Mouse (Mus musculus) kidney, postnatal 4 days (tissue): ENCODE measurements around the gene Mtcl1.

Source experiments
- DNase-seq, 2 experiments: peaks; one replicate each; pipeline ENCODE4 v3.0.0; 2021; ENCODE audit warnings: mixed read lengths in 2 of 2

The Mtcl1 gene

DNA sequence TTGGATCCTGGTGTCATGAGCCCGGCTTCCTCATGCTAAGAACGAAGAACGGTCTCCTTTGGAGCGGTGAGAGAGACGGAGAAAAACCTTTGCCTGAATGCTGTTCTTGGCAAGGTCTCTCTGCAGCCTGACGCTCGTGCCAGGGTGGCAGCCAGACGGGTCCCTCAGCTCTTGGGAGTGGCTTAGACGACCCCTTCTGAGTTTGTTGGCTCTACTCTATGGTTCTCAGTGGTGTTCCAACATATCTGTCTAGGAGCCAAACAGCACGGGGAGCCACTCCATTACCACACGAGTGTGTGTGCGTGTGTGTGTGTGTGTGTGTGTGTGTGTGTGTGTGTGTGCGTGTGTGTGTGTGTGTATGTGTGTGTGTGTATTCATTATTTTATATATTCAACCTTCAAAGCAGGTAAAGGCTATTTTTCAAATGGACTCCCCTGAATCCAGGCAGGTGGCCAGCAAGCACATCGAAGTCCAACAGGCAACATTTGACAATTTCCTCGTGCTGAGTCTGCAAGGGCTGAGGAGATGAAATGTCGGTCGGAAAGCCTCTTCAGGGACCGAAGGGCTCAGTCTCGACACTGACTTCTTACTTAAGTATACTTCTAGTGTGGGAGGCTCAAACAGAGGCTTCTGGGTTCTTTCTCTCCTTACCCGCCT is 128.7 kb downstream of the Mtcl1 start:
- DNase-seq = no peak

DNA sequence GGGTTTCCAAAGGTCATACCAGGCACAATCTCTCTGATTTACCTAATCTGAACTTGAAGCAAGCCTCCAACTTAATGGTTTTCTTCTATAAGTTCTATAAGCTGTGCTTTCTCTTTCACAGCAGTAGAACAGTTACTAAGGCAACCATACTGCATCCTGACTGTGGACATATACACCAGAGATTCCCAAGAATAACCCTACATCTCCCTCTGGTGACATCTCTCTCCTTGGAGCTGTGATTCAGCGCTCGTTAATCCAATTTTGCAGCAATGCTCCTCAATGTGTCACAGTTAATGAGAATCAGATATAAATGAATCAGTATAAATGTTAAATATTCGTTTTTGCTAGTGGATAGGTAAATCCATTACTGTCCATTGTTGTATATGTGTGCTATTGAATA is 131.5 kb downstream of the Mtcl1 start:
- no peak for DNase-seq

DNA sequence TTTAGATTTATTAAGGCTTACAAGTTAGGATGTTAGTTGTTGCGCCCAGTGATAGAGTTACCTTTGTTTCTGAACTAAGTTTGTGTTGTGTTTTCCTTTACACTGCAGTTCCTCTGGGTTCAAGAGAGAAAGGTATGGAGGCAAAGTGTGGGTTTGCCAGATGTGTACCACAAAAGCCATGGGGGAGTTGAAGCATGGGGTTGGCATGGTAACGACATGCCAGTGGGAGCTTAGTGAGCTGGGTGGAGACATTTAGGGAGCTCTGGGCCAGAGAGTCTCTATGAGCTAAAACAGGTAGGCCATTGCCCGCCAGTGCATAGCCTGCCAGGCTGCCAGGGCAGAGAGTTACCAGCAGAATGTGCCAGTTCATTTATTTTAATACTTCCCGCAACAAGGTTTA is 132.0 kb downstream of the Mtcl1 start:
- no peak for DNase-seq

DNA sequence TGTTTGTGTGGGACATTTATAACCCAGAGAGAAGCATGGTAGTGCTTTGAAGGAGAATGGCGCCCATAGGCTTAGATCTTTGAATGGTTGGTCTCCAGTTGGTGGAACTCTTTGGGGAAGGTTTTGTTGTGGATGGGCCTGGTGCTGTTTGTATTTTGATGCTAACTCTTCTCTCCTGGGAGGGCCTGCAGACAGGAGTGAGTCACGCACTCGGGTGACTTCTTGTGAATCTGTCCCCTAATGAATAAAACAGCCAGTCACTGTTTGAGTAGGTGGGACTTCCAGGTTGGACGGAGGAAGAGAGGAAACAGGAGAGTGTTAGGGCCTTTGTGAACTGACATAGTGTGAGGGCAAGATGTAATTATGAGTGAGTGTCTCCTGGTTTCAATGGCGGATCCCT is 132.4 kb downstream of the Mtcl1 start:
- DNase-seq = no peak

DNA sequence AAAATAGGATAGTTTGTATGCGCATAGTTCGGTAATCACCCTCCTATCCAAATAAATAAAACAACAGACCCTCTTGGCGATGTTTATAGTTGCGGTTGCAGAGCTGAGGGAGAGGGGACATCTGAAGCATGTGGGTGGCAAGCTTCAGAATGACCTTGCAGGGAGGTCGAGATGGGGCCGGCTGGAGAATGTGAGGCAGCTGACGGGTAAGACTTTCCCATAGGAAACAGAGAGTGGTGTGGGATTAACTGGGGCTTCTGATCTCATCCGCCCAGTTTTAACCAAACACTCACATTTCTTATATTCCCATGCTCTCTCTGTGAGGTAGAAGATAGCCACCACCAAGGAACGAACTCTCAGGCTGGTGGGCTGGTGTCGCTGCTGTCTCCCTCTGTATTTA is 134.1 kb downstream of the Mtcl1 start:
- DNase-seq = peak; percentile 20 to 38

DNA sequence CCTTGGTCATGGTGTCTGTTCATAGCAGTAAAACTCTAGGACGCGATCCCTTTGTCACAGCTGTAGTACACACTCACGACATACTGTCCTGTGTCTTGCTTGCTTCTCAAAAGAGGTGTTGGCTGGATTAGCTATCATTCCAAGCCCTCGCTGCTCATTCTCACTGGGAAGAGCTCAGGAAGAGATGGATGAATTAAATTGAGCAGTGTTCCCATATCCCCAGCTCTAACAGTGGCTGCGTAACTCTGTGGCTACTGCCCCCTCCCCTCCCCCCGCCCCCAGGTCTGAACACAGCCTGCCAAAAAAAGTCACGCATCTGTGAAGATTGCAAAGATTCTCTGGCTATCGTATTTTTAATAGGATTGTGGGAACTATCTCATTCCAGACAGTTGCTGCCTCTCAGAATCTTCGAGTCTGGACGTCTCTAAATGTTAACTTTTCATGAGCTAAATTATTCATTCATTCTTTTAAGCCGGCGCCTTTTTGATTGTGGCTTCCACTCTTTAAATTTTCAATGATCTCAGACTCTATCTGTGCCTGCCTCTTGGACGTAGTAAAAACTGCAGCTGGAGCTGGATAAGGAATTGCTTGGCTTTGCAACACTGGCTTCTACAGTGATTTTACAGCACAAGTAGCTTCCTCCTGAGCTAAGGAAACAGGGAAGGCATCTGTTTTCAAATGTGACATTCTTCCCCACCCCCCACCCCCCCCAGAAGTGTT is 134.8 kb downstream of the Mtcl1 start:
- DNase-seq = no peak

DNA sequence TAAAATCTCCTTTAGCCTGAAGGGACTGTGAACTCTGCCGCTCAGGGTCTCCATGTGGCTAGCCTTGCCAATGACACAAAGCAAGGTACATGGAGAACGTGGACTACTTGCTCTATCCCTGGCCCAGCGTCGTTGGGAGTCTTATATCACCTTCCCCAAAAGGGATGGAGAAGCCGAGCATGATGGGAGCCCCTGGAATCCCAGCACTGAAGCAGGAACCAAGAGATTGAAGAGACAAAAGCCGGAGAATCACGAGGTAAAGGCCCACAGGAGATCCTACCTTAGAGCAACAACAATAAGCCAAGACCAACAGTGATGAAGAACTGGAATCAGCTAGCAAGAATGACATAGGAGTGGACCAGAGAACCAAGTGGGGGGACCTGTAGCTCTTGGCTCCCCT is 147.6 kb downstream of the Mtcl1 start:
- DNase-seq = no peak

DNA sequence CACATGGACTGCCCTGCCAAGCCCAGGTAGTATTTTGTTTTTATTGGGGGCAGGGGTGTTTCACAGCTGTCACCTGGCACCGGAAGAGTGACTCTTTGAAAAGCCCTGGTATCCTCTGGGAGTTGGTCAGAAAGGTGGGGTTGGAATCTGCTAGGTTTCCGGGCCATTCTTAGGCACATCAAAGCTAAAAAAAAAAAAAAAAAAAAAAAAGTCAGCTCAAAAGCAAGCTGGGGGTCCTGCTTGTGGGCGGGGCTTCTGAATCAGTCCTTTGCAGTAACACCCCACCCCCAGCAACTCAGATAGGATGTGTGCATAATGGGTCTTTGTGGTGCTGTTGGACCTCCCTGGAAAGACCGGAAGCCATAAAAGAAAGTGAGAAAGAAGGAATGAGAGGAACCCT is 148.3 kb downstream of the Mtcl1 start:
- DNase-seq = no peak

DNA sequence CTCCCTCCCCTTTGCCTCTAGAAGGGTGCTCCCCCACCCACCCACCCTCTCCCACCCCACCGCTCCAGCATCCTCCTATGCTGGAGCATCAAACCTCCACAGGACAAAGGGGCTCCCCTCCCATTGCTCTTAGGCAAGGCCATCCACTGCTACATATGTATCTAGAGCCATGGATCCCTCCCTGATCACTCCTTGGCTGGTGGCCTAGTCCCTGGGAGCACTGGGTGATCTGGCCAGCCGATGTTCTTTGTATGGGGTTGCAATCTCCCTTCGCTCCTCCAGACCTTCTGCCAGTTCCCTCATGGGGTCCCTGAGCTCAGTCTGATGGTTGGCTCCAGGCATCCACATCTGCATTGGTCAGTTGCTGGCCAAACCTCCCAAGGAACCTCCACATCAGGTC is 151.8 kb downstream of the Mtcl1 start:
- DNase-seq = no peak

DNA sequence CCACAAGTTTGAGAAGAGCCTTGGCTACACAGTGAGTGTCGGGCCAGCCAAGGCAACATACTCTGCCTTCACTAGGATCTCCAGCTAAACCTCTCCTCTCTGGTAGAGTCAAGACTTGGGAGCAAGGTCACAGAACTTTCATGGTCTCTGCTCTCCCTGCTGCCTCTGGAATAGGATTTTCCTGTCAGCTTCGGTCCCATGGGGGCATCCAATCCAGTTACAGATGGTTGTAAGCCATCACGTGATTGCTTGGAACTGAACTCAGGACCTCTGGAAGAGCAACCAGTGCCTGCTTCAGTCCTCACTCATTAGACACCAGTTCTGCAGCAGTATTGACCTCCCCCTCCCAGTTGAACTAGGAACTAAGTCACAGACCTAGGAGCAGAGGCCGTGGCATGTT is 156.0 kb downstream of the Mtcl1 start:
- no peak for DNase-seq

DNA sequence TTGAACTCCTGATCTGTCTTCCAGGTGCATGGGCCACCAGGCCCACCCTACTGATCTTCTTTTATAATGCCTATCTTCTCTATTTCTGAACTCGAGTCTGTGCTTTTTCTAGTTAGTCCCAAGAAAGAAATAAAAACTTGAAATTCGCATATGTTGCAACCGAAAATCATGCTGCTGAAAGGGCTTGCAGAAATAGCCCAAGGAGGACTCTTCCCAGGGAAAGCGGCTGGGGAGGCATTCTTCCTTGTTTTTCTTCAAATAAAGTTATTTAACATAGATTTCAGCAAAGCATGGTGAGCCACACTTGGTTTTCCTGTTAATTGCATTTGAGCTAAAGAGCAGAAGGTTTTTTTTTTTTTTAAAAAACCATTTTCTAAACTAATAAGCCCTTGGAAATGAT is 159.7 kb downstream of the Mtcl1 start:
- DNase-seq = no peak
